Mouse (Mus musculus) megakaryocyte, embryonic 14.5 days (primary cell): ENCODE measurements at regions not wholly inside any gene's neighbourhood (a gene's known extent, or its start where the extent isn't known, plus 50 kb on each side); places are given as distances from the start of the nearest gene placed in this dataset.

Experiments
- FLI1 ChIP-seq: IDR thresholded peaks from 2 replicates; pipeline ENCODE4 v1.6.1; 2012; ENCODE audit warnings: low read length, inconsistent platforms, mixed read lengths
- GATA1 ChIP-seq: IDR thresholded peaks from 3 replicates; pipeline ENCODE4 v1.6.1; 2012; ENCODE audit warnings: mixed read lengths, low read length, inconsistent platforms, borderline replicate concordance

DNA sequence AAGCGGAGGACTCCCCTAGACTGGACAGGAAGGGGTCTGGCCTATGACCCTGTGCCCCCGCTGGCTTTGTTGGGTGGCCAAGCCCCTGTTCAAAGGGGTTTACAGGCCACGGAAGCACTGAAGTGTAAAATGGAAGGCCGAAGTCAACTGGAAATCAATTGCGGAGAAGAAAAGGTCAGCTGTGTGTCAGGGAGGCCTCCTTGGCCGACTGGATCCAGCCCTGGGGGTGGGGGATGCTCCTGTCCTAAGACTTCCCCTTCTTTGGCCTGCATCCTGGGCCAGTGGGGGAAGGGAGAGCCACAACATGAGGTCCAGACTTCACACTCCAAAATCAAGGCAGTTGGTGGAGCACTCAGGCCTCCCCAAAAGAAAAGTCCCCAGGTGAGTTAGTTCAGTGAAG is 66.4 kb upstream of the Ret start:
- no peak for TF ChIP-seq FLI1
- no peak for TF ChIP-seq GATA1
